Mouse (Mus musculus): ENCODE results near the gene Hook2.

Gene Hook2

GRCm38 (mm10) chr8:84990349-84990748 lies at the start of gene Hook2:
Gene Hook2, plus strand, starts transcription at chr8:84990603.
- peak; percentile 96 to 97 for DNase-seq (ENCODE audit: low spot score in 2 of 2)

- no peak for DNase-seq (ENCODE audit: low spot score in 2 of 2)
These were observed 46.7 kb upstream of the Hook2 start for GRCm38 (mm10) chr8:84943699-84944098.

GRCm38 (mm10) chr8:84944478-84945160 lies 45.8 kb upstream of the Hook2 start:
- peak in 1 of 2 experiments; percentile 65 for DNase-seq (ENCODE audit: low spot score in 2 of 2)

GRCm38 (mm10) chr8:84945235-84945632 lies 45.2 kb upstream of the Hook2 start:
- DNase-seq (ENCODE audit: low spot score in 2 of 2) = peak; percentile 65 to 75

GRCm38 (mm10) chr8:84945633-84946527 lies 44.5 kb upstream of the Hook2 start:
- DNase-seq (ENCODE audit: low spot score in 2 of 2) = no peak

GRCm38 (mm10) chr8:84946528-84947240 lies 43.7 kb upstream of the Hook2 start, which contains the start of gene Rtbdn:
Gene Rtbdn, plus strand, starts transcription at chr8:84946991.
- DNase-seq (ENCODE audit: low spot score in 2 of 2) = no peak

GRCm38 (mm10) chr8:84947241-84947545 lies 43.2 kb upstream of the Hook2 start:
- DNase-seq (ENCODE audit: low spot score in 2 of 2) = no peak

GRCm38 (mm10) chr8:84949753-84950152 lies 40.6 kb upstream of the Hook2 start:
- no peak for DNase-seq (ENCODE audit: low spot score in 2 of 2)

GRCm38 (mm10) chr8:84952612-84953255 lies 37.7 kb upstream of the Hook2 start:
- no peak for DNase-seq (ENCODE audit: low spot score in 2 of 2)

GRCm38 (mm10) chr8:84956768-84957167 lies 33.6 kb upstream of the Hook2 start:
- peak in 1 of 2 experiments; percentile 69 for DNase-seq (ENCODE audit: low spot score in 2 of 2)

GRCm38 (mm10) chr8:84959811-84960210 lies 30.6 kb upstream of the Hook2 start:
- no peak for DNase-seq (ENCODE audit: low spot score in 2 of 2)

- no peak for DNase-seq (ENCODE audit: low spot score in 2 of 2)
These were observed 26.5 kb upstream of the Hook2 start for GRCm38 (mm10) chr8:84963952-84964351.

- peak; percentile 91 for DNase-seq (ENCODE audit: low spot score in 2 of 2)
These were observed 24.6 kb upstream of the Hook2 start for GRCm38 (mm10) chr8:84965731-84966291.

GRCm38 (mm10) chr8:84966603-84967002 lies 23.8 kb upstream of the Hook2 start:
- DNase-seq (ENCODE audit: low spot score in 2 of 2) = peak in 1 of 2 experiments; percentile 5

- DNase-seq (ENCODE audit: low spot score in 2 of 2) = peak in 1 of 2 experiments; percentile 11
These were observed 22.7 kb upstream of the Hook2 start for GRCm38 (mm10) chr8:84967532-84968304.

- DNase-seq (ENCODE audit: low spot score in 2 of 2) = no peak
These were observed 21.8 kb upstream of the Hook2 start for GRCm38 (mm10) chr8:84968650-84969049.

- DNase-seq (ENCODE audit: low spot score in 2 of 2) = peak; percentile 51 to 67
These were observed 20.9 kb upstream of the Hook2 start, which contains the start of the genes Gm49661, Prdx2 and Rnaseh2a for GRCm38 (mm10) chr8:84969241-84970134. Gene Gm49661, minus strand, starts transcription at chr8:84969433. Gene Prdx2, plus strand, starts transcription at chr8:84969587. Gene Rnaseh2a, minus strand, starts transcription at chr8:84969767.

GRCm38 (mm10) chr8:84970135-84970790 lies 20.1 kb upstream of the Hook2 start:
- DNase-seq (ENCODE audit: low spot score in 2 of 2) = peak in 1 of 2 experiments; percentile 9

GRCm38 (mm10) chr8:84970913-84971312 lies 19.5 kb upstream of the Hook2 start:
- peak in 1 of 2 experiments; percentile 4 for DNase-seq (ENCODE audit: low spot score in 2 of 2)

Data from frontal cortex, postnatal 14 days (tissue).